Mouse (Mus musculus): ENCODE data around the gene Usp5. TPM values are rescaled to one million over a fixed set of nuclear protein-coding genes. Genes with fewer than 3 reads are reported as not detected.

Gene Usp5
- 147 and 151 TPM in 2 replicates for polyA plus RNA-seq (2012; rRNA removed)

DNA sequence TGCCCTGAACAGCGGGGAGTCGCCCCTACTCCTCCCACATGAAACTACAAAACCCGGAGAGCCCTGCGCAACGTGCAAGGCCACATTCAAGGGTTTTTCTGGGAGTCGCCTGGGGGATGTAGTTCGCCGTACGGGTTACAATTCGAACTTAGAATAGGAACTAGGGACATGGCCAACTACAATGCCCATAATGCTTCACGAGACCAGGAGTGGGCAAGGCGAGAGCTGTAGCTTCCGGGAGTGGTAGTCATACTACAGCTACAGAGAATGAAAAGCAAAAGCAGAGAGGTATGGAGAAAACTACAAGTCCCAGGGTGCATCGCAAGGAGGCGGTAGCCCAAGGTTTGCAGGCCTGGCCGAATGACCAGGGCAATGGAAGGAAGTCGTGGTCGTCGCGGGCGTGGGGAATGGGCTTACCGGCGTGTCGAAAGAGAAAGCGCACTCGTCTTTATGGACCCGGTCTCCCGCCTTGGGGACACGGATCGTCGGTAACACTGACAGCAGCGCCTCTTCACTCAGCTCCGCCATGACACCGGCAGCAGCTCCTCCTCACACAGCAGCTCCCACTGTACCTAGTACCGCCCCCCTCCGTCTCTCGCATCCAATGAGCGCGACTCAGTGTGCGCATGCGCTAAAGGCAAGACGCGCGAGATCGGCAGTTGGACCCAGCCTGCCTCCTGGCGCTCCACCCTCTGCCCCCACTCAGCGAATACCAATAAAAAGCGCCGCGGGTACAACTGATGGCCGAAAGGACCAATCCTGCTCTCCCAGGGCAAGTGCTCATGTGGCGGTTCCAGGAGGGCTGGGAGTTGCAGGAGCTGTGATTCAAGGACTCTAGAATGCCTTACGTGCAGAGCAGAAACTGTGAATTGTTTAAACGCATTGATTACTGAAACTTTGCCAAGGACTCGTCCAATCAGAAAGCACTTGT lies at the start of gene Usp5, which contains the start of gene Cdca3:
Gene Usp5 (minus strand): TSS at position 617 of the 931 bp plus-strand sequence.
Gene Cdca3 (plus strand): TSS at position 680 of the 931 bp plus-strand sequence.

DNA sequence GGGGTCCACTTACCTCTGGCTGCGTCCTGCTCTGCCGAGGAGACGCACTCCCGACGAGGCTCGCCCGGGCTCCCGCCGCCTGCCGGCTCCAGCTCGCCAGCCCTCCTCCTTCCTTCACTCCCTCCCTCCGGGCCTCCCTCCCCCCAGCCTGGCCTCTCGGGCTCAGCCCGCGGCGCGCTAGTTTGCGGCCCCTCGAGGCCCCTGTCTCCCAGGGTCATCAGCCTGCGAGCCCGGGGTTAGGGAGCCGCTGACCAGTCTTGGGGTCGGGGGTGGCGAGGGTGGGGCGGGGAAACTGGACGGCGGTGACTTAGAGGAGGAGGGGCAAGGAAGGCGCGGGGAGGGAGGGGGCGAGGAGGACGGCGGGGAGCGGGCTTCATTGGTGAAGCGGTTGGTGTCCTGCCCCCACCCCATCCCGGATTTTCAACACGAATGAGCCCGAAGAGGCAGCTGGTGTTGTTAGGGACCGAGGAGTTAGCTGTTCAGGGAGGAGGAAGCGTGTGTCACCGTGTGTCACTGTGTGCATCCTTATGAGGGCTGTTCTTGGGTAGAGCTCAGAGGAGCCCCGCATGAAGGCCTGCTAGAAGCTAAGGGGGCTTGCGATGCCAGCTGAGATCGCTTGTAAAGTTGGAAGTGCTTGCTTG lies 34.5 kb upstream of the Usp5 start, which contains the start of gene Gpr162:
Gene Gpr162 (minus strand): TSS at position 326 of the 641 bp plus-strand sequence.

DNA sequence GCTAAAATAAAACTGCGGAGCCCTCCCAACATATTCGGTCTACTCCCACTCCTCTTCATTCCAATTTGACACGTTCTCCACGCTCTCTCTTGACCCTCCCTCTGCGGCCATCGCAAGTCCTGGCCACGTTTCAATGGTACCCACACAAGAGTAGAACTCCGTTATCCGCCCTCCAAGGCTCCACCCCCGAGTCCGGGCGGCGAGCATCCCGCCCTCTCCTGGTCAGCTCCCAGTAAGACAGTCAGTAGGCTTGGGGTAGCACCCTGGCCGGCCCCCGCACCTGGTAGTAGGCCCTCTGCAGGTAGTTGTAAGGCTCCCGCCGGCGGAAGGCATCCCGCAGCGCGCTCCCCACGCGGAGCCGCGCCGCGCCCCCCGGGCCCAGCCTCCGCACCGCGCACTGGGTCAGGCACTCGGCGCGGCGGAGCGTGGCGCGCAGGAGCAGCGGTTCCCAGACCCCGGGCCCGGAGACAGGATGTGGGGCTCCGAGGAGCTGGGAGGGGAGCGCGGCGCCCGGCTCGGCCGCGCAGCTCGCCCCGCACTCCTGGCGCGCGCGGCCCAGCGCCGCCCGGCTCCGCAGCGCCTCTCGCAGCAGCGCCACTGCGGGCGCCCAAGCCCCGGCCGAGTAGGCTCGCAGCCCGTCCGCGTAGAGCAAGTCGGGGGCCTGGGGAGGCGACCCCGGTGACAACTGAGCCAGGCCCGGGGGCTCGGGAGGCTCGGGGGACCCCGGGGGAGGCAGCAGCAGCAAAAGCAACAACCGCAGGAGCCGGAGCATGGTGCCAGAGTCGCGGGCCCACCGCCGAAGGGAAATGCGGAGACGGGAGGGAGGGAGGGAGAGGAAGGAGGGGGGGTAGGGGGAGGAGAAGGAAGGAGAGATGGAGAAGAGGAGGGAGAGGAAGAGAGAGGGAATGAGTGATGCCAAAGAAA lies 27.9 kb upstream of the Usp5 start, which contains the start of gene P3h3:
Gene P3h3 (minus strand): TSS at position 837 of the 924 bp plus-strand sequence.

DNA sequence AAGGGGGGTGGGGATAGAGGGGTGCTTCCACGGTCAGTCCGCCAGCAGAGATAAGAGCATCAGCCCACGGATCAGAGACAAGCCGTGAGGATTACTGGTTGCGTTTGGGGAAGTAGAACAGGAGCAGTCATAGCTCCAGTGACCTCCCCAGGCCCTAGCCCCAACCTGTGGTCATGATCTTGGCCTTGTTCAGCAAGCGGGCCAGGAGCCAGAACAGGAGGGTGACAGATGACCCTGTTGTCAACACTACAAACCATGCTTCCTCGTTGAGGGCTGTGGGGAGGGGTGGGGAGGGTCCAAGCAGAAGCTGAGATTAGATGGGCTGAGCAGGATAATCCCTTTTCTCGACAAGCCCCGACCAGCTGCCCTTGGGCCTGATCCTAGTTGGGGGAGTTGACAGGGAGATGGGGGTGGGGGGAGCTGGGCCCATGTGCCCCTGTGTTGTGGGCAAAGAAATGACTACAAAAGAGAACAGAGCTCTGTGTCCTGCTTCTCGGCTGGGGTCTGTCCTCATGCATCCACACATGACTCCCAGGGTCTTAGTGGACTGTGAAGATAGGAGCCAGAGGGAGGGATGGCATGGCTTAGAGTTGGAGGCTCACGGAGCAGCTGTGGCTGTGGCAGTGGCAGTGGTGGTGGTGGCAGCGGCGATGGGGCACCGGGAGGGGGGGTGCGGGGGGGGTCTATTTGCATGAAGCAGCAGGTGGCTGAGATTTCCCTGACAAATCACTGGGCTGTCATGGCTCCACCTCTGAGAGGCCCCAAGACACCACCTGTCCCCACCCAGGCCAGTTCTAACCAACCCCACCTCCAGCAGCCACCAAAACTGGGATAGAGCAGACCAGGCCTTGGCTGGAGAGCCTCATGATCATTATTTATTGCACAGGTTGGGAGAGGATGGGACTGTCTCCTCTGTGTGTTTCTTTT lies 11.2 kb upstream of the Usp5 start, which contains the start of gene Gnb3:
Gene Gnb3 (minus strand): TSS at position 35 of the 927 bp plus-strand sequence.

GRCm38 (mm10) chr6:124813933-124814332 lies 15.4 kb downstream of the Usp5 start, which contains the start of gene Tpi1:
Gene Tpi1 (minus strand): TSS chr6:124814296.

DNA sequence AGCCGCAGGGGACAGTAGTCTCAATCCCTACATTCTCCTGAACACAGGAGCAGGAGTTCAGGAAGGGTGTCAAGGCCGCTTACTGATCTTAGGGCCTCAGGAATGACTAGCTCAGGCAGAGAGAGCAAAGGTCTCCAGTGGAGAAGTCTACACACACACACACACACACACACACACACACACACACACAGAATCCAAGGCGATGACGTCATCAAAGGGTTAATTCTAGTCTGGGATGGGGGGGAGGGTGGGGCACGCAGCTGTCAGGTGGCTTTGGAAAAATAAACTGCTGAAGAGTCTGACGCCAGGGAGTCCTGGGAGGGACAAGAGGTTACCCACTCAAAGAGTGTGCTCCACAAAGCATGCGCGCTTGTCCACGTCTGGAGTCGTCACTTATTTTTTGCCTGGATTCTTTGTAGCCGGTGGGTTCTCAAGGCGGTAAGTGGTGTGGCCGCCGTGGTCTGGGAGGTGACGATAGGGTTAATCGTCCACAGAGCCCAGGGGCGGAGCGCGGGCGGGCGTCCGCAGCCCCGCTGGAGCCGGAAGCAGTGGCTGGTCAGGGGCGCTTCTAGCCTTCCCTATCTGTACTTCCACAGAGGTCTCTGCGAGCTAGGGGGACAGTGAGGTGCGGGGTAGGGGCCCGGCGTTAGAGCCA lies 20.8 kb downstream of the Usp5 start, which contains the start of gene Spsb2:
Gene Spsb2 (plus strand): TSS at position 304 of the 655 bp plus-strand sequence.

GRCm38 (mm10) chr6:124779222-124779983 lies 49.9 kb downstream of the Usp5 start, which contains the start of gene Lrrc23:
Gene Lrrc23 (minus strand): TSS chr6:124779727.

DNA sequence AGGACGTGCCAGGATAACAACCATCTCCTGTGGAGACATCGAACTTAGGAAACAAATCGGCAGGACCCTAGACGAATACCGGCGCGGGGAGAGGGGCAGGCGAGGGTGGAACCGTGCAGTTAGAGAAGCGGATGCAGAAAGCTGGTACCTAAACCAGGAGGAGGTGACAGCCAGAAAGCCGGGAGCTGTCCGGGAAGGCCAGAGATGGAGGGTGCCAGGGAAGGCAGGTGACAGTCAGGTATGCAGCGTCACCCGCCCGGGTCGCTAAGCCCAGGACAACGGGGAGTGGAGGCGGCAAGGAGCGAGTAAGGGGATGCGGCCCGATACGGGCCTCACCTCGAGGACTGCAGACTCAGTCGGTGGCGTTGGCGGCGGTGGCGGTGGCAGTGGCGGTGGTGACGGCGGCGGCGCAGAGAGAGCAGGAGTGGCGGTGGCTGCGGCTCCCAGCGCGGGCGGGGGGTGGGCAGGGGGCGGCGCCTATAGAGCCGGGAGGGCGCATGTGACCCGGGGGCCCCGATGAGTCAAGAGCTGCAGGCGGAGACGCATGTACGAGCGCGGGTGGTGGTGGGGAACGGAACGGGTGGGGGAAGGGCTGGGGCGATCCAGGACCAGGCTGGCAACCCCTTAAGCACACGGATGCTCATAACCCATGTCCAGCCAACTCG lies 60.1 kb downstream of the Usp5 start, which contains the start of gene Eno2:
Gene Eno2 (minus strand): TSS at position 573 of the 665 bp plus-strand sequence.

Other genes with a start within 250 kb of the Usp5 start
- gene C1s2, start 193.4 kb downstream of the Usp5 start, polyA plus RNA-seq (2012; rRNA removed): 0.74 and 0.79 TPM in 2 replicates
- 48.3 and 54.5 TPM in 2 replicates for gene Lpcat3, start 166.5 kb downstream of the Usp5 start, polyA plus RNA-seq (2012; rRNA removed)
- 93.9 and 100 TPM in 2 replicates for gene Emg1, start 117.3 kb downstream of the Usp5 start, polyA plus RNA-seq (2012; rRNA removed)
- 139 and 149 TPM in 2 replicates for gene Phb2, start 117.1 kb downstream of the Usp5 start, polyA plus RNA-seq (2012; rRNA removed)
- 2.6 and 2.9 TPM in 2 replicates for gene Ptpn6, start 90.8 kb downstream of the Usp5 start, polyA plus RNA-seq (2012; rRNA removed)
- gene Grcc10, start 88.1 kb downstream of the Usp5 start, polyA plus RNA-seq (2012; rRNA removed): 564 and 575 TPM in 2 replicates
- not detected in 2 replicates for gene Gm45234, start 73.5 kb downstream of the Usp5 start, polyA plus RNA-seq (2012; rRNA removed)
- 53.4 and 64.6 TPM in 2 replicates for gene Atn1, start 73.0 kb downstream of the Usp5 start, polyA plus RNA-seq (2012; rRNA removed)
- 119 and 125 TPM in 2 replicates for gene Eno2, start 59.8 kb downstream of the Usp5 start, polyA plus RNA-seq (2012; rRNA removed)
- 8.5 and 10.6 TPM in 2 replicates for gene Lrrc23, start 49.8 kb downstream of the Usp5 start, polyA plus RNA-seq (2012; rRNA removed)
- gene Spsb2, start 20.8 kb downstream of the Usp5 start, polyA plus RNA-seq (2012; rRNA removed): 4.8 and 7.0 TPM in 2 replicates
- 410 and 448 TPM in 2 replicates for gene Tpi1, start 15.2 kb downstream of the Usp5 start, polyA plus RNA-seq (2012; rRNA removed)
- 23.5 and 24.3 TPM in 2 replicates for gene Cdca3, start 63 bp upstream of the Usp5 start, polyA plus RNA-seq (2012; rRNA removed)
- 0.63 and 2.5 TPM in 2 replicates for gene Gnb3, start 10.8 kb upstream of the Usp5 start, polyA plus RNA-seq (2012; rRNA removed)
- gene P3h3, start 28.3 kb upstream of the Usp5 start, polyA plus RNA-seq (2012; rRNA removed): 140 and 149 TPM in 2 replicates
- 132 and 136 TPM in 2 replicates for gene Gpr162, start 34.5 kb upstream of the Usp5 start, polyA plus RNA-seq (2012; rRNA removed)
- 0.13 and 0.17 TPM in 2 replicates for gene Cd4, start 58.7 kb upstream of the Usp5 start, polyA plus RNA-seq (2012; rRNA removed)
- 2.9 and 3.3 TPM in 2 replicates for gene Lag3, start 82.2 kb upstream of the Usp5 start, polyA plus RNA-seq (2012; rRNA removed)
- 1,878 and 2,539 TPM in 2 replicates for gene Ptms, start 90.6 kb upstream of the Usp5 start, polyA plus RNA-seq (2012; rRNA removed)
- 582 and 592 TPM in 2 replicates for gene Mlf2, start 101.9 kb upstream of the Usp5 start, polyA plus RNA-seq (2012; rRNA removed)
- 141 and 143 TPM in 2 replicates for gene Cops7a, start 136.1 kb upstream of the Usp5 start, polyA plus RNA-seq (2012; rRNA removed)
- 66.2 and 72.7 TPM in 2 replicates for gene Pianp, start 167.2 kb upstream of the Usp5 start, polyA plus RNA-seq (2012; rRNA removed)
- gene Zfp384, start 179.7 kb upstream of the Usp5 start, polyA plus RNA-seq (2012; rRNA removed): 71.6 and 74.2 TPM in 2 replicates
- gene Ing4, start 210.3 kb upstream of the Usp5 start, polyA plus RNA-seq (2012; rRNA removed): 120 and 130 TPM in 2 replicates
- 24.3 and 28.5 TPM in 2 replicates for gene Acrbp, start 220.2 kb upstream of the Usp5 start, polyA plus RNA-seq (2012; rRNA removed)
- 0.82 and 0.98 TPM in 2 replicates for gene Lpar5, start 238.4 kb upstream of the Usp5 start, polyA plus RNA-seq (2012; rRNA removed)